Mouse (Mus musculus) E14TG2a.4 (cell line): ENCODE data around the gene Plb1.

ENCODE experiments used
- CTCF ChIP-seq: conservative IDR thresholded peaks from 2 replicates; pipeline ENCODE4 v1.5.1; 2014; ENCODE audit warnings: low read length
- POU5F1 ChIP-seq: IDR thresholded peaks from 2 replicates; pipeline ENCODE4 v1.6.1; 2014; ENCODE audit warnings: low read length, borderline replicate concordance

DNA sequence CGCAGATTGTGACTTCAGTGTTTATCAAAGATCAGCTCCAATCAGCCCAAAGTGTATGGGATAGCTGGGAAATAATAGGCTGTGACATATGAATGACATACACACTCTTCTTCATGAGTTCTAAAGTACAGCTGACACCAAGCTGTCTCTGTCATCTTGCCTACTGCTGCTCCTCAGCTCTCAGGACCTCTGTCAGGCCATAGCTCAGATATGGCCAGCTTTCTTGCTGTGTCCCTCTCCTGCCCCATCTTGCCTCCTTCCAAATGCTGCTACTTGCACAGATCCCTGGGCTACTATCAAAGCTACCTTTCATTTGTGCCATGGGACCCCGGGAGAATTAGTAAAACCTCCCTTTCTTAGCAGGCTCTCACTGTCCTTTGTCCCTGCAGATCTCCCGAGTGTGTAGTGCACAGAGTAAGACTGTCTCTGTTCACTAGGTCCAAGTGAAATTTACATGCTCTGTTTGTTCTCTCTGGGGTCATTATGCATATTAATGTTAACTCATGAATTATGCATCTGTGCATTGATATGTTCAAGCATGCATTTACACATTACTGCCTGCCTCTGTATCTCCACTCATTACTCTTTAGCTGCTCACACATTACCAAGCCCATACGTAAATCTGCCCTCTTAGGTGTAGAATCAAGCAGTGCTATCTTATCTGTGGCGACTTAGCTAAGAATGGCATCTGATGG is 45.6 kb downstream of the Plb1 start:
- no peak for TF ChIP-seq POU5F1
- TF ChIP-seq CTCF = no peak
